In the genomic region with DNA sequence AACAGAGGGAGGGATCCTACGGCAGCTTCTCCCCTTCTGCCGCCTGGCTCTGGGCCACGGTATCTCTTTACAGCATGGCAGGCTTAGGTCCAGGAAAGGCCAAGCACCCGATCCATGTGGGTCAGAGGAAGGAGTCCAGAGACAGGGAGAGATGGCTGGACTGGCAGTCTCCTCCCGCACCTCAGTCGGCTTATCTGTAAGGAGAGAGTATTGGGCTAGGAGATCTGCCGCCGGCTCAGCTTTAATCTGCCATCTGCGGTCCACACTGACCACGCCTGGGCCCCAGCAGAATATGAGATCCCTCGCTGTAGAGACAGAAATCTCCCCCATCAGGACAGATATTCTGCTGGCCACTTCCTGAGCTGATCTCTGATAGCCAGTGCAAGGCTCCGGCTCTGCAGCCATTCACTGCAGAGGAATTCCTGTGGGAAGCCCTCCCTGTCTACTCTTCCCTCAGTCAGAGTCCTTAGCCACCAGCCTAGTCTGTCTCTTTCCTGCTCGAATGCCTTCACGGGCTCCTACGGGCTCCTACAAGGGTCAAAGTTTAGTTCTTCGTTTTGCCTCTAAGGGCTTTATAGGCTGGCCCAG, we compare ENCODE assay signal across 8 mouse cellular contexts. TPM values are rescaled to one million over a fixed set of nuclear protein-coding genes. Genes with fewer than 3 reads are reported as not detected.
A peak's percentile ranks its signal among the peaks of the same experiment; 100 is the strongest.
DNase-seq lines count a peak whose midpoint lies in the region; ATAC-seq lines count a peak whose summit lies in the region.

No protein-coding gene starts in this region.

- 0 out of 2 replicates have a peak, but pooled peaks cover 4% of the 10 kb centered on the region for H3K27me3 ChIP-seq in hindbrain, embryonic 13.5 days
- no peaks in the 10 kb centered on the region for H3K27me3 ChIP-seq in liver, embryonic 13.5 days
- no peaks in the 10 kb centered on the region for H3K27me3 ChIP-seq in stomach, embryonic 14.5 days (ENCODE audit: control insufficient read depth, insufficient read depth, low read length)

- peak overlapping the region; percentile 40; the same call in 1 of the 2 replicates for H3K9ac ChIP-seq in hindbrain, embryonic 13.5 days
- H3K9ac ChIP-seq in liver, embryonic 13.5 days = peak overlapping the region; percentile 70
- 0 out of 2 replicates have a peak overlapping the region, but pooled peaks have one; percentile 22 for H3K9ac ChIP-seq in stomach, embryonic 14.5 days (replicated peaks; ENCODE audit: low read depth, low read length)

- H3K27ac ChIP-seq in hindbrain, embryonic 13.5 days = no peak overlapping the region; the same call in 1 of the 2 replicates
- peak overlapping the region; percentile 95 for H3K27ac ChIP-seq in liver, embryonic 13.5 days
- no peak overlapping the region for H3K27ac ChIP-seq in stomach, embryonic 14.5 days (ENCODE audit: low read length)

- DNase-seq in adrenal gland, postnatal 10 days = peak; percentile 34
- no peak for DNase-seq in adrenal gland, postnatal 4 days (ENCODE audit: low spot score in 2 of 2)
- DNase-seq in liver, embryonic 13.5 days = peak; percentile 63
- DNase-seq in left cerebral cortex, adult 18-20 months (ENCODE audit: low spot score in 2 of 2) = no peak

- H3K9me3 ChIP-seq in hindbrain, embryonic 13.5 days = no peaks in the 10 kb centered on the region
- no peaks in the 10 kb centered on the region for H3K9me3 ChIP-seq in liver, embryonic 13.5 days (replicated peaks)
- no peaks in the 10 kb centered on the region for H3K9me3 ChIP-seq in stomach, embryonic 14.5 days (ENCODE audit: control insufficient read depth, low read depth, low read length)

- H3K4me2 ChIP-seq in hindbrain, embryonic 13.5 days = 0 out of 2 replicates have a peak overlapping the region, but pooled peaks have one; percentile 11
- peak overlapping the region; percentile 69 for H3K4me2 ChIP-seq in liver, embryonic 13.5 days
- H3K4me2 ChIP-seq in stomach, embryonic 14.5 days (replicated peaks; ENCODE audit: low read depth, low read length) = no peak overlapping the region

- WGBS in hindbrain, embryonic 13.5 days = 53% methylated on average over 16 of the region's 16 CpGs
- 14% methylated on average over 16 of the region's 16 CpGs for WGBS in liver, embryonic 13.5 days (ENCODE audit: insufficient replicate concordance)
- 49% methylated on average over 16 of the region's 16 CpGs for WGBS in stomach, embryonic 14.5 days

- peaks cover 32% of the 10 kb centered on the region for H3K4me1 ChIP-seq in hindbrain, embryonic 13.5 days (replicated peaks)
- H3K4me1 ChIP-seq in liver, embryonic 13.5 days (replicated peaks) = peaks cover 93% of the 10 kb centered on the region
- H3K4me1 ChIP-seq in stomach, embryonic 14.5 days (ENCODE audit: control insufficient read depth, insufficient read depth, low read length) = peaks cover 14% of the 10 kb centered on the region

- no peaks in the 10 kb centered on the region for H3K36me3 ChIP-seq in hindbrain, embryonic 13.5 days
- H3K36me3 ChIP-seq in liver, embryonic 13.5 days = no peaks in the 10 kb centered on the region
- no peaks in the 10 kb centered on the region for H3K36me3 ChIP-seq in stomach, embryonic 14.5 days (ENCODE audit: control insufficient read depth, insufficient read depth, low read length)

- H3K4me3 ChIP-seq in hindbrain, embryonic 13.5 days = no peak overlapping the region
- H3K4me3 ChIP-seq in liver, embryonic 13.5 days (replicated peaks) = peak overlapping the region; percentile 37
- no peak overlapping the region for H3K4me3 ChIP-seq in stomach, embryonic 14.5 days (ENCODE audit: low read depth, low read length)

- ATAC-seq in erythroblast, adult 5-6 weeks (replicated peaks; ENCODE audit: low FRiP score, poor library complexity, severe bottlenecking) = peak; percentile 49
- ATAC-seq in hindbrain, embryonic 13.5 days (ENCODE audit: low FRiP score) = peak; percentile 30; the same call in 1 of the 2 replicates
- peak; percentile 75 for ATAC-seq in liver, embryonic 13.5 days (ENCODE audit: low read depth)
- ATAC-seq in stomach, embryonic 14.5 days (ENCODE audit: insufficient number of reproducible peaks, insufficient read depth, low FRiP score, low read depth) = peak; percentile 53; the same call in 1 of the 2 replicates
- ATAC-seq in CD4-positive, CD25-positive, alpha-beta regulatory T cell, adult 4 months = no peak

RNA-seq across cellular contexts. Expression of a gene that starts 8.0 kb away (rescaled TPM):
- 10 to 100 TPM; 32.4 to 58.1 TPM for total RNA-seq in adrenal gland, postnatal 10 days (2021)
- 10 to 100 TPM; 25.6 to 27.8 TPM for total RNA-seq in adrenal gland, postnatal 4 days (2021)
- 173 and 183 TPM in 2 replicates for total RNA-seq in erythroblast, adult 5-6 weeks (2015; ENCODE audit: low replicate concordance)
- 354 and 411 TPM in 2 replicates for total RNA-seq in erythroblast, adult 5-6 weeks (2017; ENCODE audit: low replicate concordance)
- polyA plus RNA-seq in hindbrain, embryonic 13.5 days (2015; fragmentation: Nextera tagmentation; extraction: Ambion mirVana) = 57.4 and 63.4 TPM in 2 replicates
- 79.6 and 89.1 TPM in 2 replicates for polyA plus RNA-seq in liver, embryonic 13.5 days (2015; fragmentation: Nextera tagmentation; extraction: Ambion mirVana)
- polyA plus RNA-seq in stomach, embryonic 14.5 days (2014; fragmentation: Nextera tagmentation; extraction: Ambion mirVana) = 55.5 and 61.4 TPM in 2 replicates
- total RNA-seq in left cerebral cortex, adult 18-20 months (2021) = 10 to 100 TPM; 18.7 to 22.2 TPM
- polyA plus RNA-seq in CD4-positive, CD25-positive, alpha-beta regulatory T cell, adult 4 months (2017; shearing (Covaris generic)) = 100 to 1,000 TPM; 243 to 289 TPM

RNA-seq across cellular contexts. Expression of a gene that starts 24.1 kb away (rescaled TPM):
- total RNA-seq in adrenal gland, postnatal 10 days (2021) = under 1 TPM in 1 of 2 experiments, not detected in 1; 0.15 TPM
- total RNA-seq in adrenal gland, postnatal 4 days (2021) = not detected
- 1.3 and 2.9 TPM in 2 replicates for total RNA-seq in erythroblast, adult 5-6 weeks (2015; ENCODE audit: low replicate concordance)
- total RNA-seq in erythroblast, adult 5-6 weeks (2017; ENCODE audit: low replicate concordance) = 0.28 TPM in 1 of 2 replicates, not detected in the other
- 0.30 and 0.35 TPM in 2 replicates for polyA plus RNA-seq in hindbrain, embryonic 13.5 days (2015; fragmentation: Nextera tagmentation; extraction: Ambion mirVana)
- 0.08 and 0.12 TPM in 2 replicates for polyA plus RNA-seq in liver, embryonic 13.5 days (2015; fragmentation: Nextera tagmentation; extraction: Ambion mirVana)
- polyA plus RNA-seq in stomach, embryonic 14.5 days (2014; fragmentation: Nextera tagmentation; extraction: Ambion mirVana) = not detected in 2 replicates
- total RNA-seq in left cerebral cortex, adult 18-20 months (2021) = not detected
- polyA plus RNA-seq in CD4-positive, CD25-positive, alpha-beta regulatory T cell, adult 4 months (2017; shearing (Covaris generic)) = not detected

RNA-seq across cellular contexts. Expression of a gene that starts 49.9 kb away (rescaled TPM):
- total RNA-seq in adrenal gland, postnatal 10 days (2021) = 10 to 100 TPM; 17.4 to 22.2 TPM
- total RNA-seq in adrenal gland, postnatal 4 days (2021) = 10 to 100 TPM; 18.5 to 28.1 TPM
- total RNA-seq in erythroblast, adult 5-6 weeks (2015; ENCODE audit: low replicate concordance) = not detected in 2 replicates
- not detected in 2 replicates for total RNA-seq in erythroblast, adult 5-6 weeks (2017; ENCODE audit: low replicate concordance)
- 7.3 and 7.6 TPM in 2 replicates for polyA plus RNA-seq in hindbrain, embryonic 13.5 days (2015; fragmentation: Nextera tagmentation; extraction: Ambion mirVana)
- 2.2 and 2.5 TPM in 2 replicates for polyA plus RNA-seq in liver, embryonic 13.5 days (2015; fragmentation: Nextera tagmentation; extraction: Ambion mirVana)
- 7.2 and 7.6 TPM in 2 replicates for polyA plus RNA-seq in stomach, embryonic 14.5 days (2014; fragmentation: Nextera tagmentation; extraction: Ambion mirVana)
- 10 to 100 TPM; 27.5 to 28.4 TPM for total RNA-seq in left cerebral cortex, adult 18-20 months (2021)
- polyA plus RNA-seq in CD4-positive, CD25-positive, alpha-beta regulatory T cell, adult 4 months (2017; shearing (Covaris generic)) = not detected

Comparison
In these comparisons a context has a peak if more than half of its experiments do, and no peak if none do; other contexts are left out.
1. DNase-seq: peak in adrenal gland, postnatal 10 days (single experiment) and liver, embryonic 13.5 days (single experiment); none in adrenal gland, postnatal 4 days (0 of 2) and left cerebral cortex, adult 18-20 months (0 of 2).
2. RNA of a gene that starts 49.9 kb away (total RNA-seq): 27.5 to 28.4 TPM in left cerebral cortex, adult 18-20 months, 18.5 to 28.1 TPM in adrenal gland, postnatal 4 days and 17.4 to 22.2 TPM in adrenal gland, postnatal 10 days; not detected in erythroblast, adult 5-6 weeks; every median in the first group is over 10 times any median in the second.
3. Peak in every context shown above with its lines, with median percentiles within 50 percentile points of each other: H3K9ac ChIP-seq.